Mouse (Mus musculus): ENCODE results near the gene Stat3. TPM values are rescaled to one million over a fixed set of nuclear protein-coding genes. Genes with fewer than 3 reads are reported as not detected.

The Stat3 gene
- total RNA-seq (2015; ENCODE audit: low replicate concordance), result 16.7 and 43.4 TPM in 2 replicates
- 37.8 and 51.4 TPM in 2 replicates for total RNA-seq (2017; ENCODE audit: low replicate concordance)

- ATAC-seq (replicated peaks; ENCODE audit: low FRiP score, poor library complexity, severe bottlenecking), result peak; percentile 95
Measured at GRCm38 (mm10) chr11:100939512-100940151, at the start of gene Stat3. TSS of gene Stat3 (minus strand) at chr11:100939540.

- no peak for ATAC-seq (replicated peaks; ENCODE audit: low FRiP score, poor library complexity, severe bottlenecking)
Measured at GRCm38 (mm10) chr11:100988674-100989073, 49.3 kb upstream of the Stat3 start.

- ATAC-seq (replicated peaks; ENCODE audit: low FRiP score, poor library complexity, severe bottlenecking), result no peak
Measured at GRCm38 (mm10) chr11:100985607-100986006, 46.3 kb upstream of the Stat3 start.

GRCm38 (mm10) chr11:100983778-100984131, 44.4 kb upstream of the Stat3 start:
- no peak for ATAC-seq (replicated peaks; ENCODE audit: low FRiP score, poor library complexity, severe bottlenecking)

- peak; percentile 92 for ATAC-seq (replicated peaks; ENCODE audit: low FRiP score, poor library complexity, severe bottlenecking)
Measured at GRCm38 (mm10) chr11:100983125-100983777, 43.9 kb upstream of the Stat3 start.

- no peak for ATAC-seq (replicated peaks; ENCODE audit: low FRiP score, poor library complexity, severe bottlenecking)
Measured at GRCm38 (mm10) chr11:100982087-100982486, 42.7 kb upstream of the Stat3 start.

- no peak for ATAC-seq (replicated peaks; ENCODE audit: low FRiP score, poor library complexity, severe bottlenecking)
Measured at GRCm38 (mm10) chr11:100981236-100981635, 41.9 kb upstream of the Stat3 start.

DNA sequence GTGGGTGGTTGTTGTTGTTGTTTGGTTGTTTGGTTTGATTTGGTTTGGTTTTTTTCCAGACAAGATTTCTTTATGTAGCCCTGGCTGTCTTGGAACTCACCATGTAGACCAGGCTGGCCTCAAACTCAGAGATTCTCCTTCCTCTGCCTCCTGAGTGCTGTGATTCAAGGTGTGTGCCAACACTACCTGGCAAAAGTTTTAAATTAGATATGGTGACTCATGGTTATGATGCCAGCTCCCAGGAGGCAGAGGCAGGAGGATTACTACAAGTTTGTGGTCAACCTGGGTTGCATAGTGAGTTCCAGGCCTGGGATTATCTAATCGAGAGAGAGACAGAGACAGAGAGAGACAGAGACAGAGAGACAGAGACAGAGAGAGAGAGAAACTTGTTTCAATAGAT, 41.1 kb upstream of the Stat3 start:
- no peak for ATAC-seq (replicated peaks; ENCODE audit: low FRiP score, poor library complexity, severe bottlenecking)

GRCm38 (mm10) chr11:100979887-100980286, 40.5 kb upstream of the Stat3 start:
- ATAC-seq (replicated peaks; ENCODE audit: low FRiP score, poor library complexity, severe bottlenecking), result no peak

DNA sequence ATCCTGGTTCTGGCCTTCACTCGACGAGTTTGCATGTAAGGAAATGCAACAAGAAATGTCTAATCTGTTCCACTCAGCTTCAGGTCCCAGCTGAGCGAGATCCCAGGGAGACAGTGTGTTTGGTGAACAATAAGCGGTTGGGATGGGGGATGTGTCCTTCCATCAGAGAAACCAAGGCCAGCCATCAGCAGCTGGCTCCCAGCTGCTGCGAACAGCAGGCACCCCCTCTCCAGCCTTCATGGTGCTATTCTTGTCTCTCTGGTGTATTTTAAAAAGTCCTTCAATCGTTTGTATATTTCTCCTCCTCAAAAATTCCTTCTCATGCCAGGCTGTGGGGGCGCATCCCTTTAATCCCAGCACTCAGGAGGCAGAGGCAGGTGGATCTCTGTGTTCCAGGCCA, 35.9 kb upstream of the Stat3 start:
- ATAC-seq (replicated peaks; ENCODE audit: low FRiP score, poor library complexity, severe bottlenecking), result no peak

DNA sequence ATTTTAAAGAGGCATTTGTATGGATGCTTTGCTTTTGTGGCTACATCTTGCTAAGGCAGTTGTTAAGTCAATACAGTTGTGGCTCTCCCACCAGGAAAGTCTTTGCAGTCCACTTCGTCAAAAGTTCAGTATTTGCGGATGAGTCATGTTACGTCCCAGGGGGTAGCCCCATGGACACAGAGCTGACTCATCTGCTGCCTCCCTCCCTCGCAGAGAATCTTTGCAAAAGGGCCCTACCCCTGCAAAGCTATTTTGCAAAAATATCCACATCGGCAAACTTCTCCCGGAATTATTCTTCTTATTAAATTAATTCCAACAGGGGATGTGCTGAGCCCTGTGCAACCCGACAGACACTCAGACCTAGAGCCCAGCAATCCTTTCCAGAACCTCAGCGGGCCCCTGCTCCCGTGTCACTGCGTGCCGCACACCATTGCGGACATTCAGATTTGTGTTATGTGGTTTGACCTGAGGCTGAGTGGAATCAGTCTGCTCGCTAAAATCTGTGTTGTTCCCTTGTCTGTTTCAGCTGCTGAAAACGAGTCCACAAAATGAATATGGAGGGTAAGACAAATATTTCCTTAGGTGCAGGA, 35.1 kb upstream of the Stat3 start:
- no peak for ATAC-seq (replicated peaks; ENCODE audit: low FRiP score, poor library complexity, severe bottlenecking)

DNA sequence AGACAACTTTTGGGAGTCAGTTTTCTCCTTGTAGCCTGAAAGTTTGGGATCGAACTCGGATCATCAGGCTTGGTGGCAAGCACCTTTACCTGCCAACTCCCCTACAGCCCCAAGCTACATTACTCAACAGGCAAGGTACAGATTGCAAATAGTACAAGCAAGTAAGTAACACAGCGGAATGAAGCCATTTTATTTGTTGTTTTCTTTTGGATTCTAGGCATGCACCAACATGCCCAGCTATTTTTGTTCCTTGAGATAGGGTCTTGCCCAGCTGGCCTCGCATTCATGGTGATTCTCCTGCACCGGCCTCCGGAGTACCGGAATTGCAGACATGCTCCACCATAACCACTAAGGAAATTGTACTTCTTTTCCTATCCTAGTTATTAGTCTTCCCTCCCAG, 33.9 kb upstream of the Stat3 start:
- no peak for ATAC-seq (replicated peaks; ENCODE audit: low FRiP score, poor library complexity, severe bottlenecking)

- ATAC-seq (replicated peaks; ENCODE audit: low FRiP score, poor library complexity, severe bottlenecking), result no peak
Measured at GRCm38 (mm10) chr11:100971455-100971854, 32.1 kb upstream of the Stat3 start.

DNA sequence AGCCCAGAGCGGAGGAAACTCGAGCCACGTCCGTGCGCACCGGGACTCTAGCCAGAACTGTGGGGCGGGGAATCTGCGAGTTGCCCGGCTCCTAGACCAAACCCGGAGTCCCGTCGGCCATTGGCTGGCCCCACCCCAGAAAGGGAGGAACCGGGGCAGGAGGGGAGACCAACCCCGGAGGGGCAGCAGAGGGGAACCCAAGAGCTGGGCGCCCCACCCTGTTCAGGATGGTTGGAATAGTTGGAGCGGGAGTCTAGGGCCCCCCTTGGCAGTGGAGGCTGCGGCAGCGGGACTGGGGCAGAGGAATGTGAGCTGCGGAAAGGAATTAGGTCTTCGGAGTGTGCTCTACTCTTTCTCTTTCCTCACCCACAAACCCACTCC, 31.2 kb upstream of the Stat3 start, which contains the start of gene Cavin1:
TSS of gene Cavin1 (minus strand) at position 331 of the 381 bp plus-strand sequence.
- ATAC-seq (replicated peaks; ENCODE audit: low FRiP score, poor library complexity, severe bottlenecking), result no peak

DNA sequence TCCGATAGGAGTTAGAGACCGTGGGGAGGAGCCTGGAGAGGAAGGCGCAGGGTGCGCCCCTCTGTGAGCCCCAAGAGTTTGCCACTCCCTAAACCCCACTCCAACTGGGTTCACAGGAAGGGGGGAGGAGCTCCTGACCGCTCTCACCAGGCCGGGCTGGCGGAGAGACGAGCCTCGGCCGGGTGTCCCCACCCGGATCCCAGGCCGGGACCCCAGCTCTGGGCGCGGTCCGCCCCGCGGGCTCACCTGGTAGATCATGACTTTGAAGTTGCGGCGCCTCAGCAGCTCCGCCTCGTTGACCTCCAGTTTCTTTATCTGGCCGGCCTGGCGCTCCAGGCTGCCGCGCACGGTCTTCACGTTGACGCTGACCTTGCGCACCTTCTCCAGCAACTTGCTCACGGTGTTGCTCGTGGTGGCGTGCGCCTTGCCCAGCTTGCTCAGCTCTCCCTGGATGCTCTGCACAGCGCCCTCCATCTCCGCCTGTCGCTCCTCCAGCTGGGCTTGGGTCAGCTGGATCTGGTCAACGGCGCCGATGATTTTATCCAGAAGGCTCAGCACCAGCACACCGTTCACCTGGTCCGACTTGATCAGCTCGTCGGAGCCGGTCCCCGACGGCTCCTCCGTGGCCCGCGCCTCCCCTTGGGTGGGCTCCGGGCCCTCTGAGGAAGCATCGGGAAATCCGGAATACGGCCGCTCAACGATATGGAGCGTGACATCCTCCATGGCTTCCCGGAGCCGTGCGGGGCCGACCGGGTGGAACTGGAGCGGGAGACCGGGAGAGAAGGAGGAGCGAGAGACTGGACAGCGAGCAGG, 30.6 kb upstream of the Stat3 start:
- 0 out of 2 replicates have a peak, but pooled peaks have one; percentile 22 for ATAC-seq (replicated peaks; ENCODE audit: low FRiP score, poor library complexity, severe bottlenecking)

DNA sequence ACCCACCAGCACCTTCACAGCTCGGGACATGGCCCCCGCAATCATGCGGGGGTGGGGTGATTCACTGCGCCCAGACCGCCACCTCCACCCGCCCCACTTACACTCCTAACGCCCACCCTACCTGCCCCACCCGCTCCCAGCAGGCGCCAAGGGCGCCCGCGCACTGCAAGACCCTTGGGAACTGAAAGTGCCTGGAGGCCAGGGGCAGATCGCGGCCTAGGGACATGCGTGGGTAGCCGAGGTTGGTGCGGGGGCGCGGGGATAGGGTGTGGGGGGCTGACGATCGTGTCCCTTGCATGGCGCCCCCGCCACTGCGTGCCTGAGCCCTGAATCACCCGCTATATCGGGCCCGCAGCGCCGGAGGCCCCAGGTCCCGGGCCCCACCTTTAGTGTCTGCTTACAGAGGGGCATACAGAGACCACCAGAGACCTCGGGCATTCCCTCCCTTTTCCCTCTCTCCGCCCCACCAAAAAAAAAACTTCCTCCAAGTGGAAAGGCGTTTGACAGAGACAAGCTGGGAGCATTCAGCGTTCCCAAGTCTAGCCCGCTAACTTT, 29.9 kb upstream of the Stat3 start:
- no peak for ATAC-seq (replicated peaks; ENCODE audit: low FRiP score, poor library complexity, severe bottlenecking)

- ATAC-seq (replicated peaks; ENCODE audit: low FRiP score, poor library complexity, severe bottlenecking), result no peak
Measured at GRCm38 (mm10) chr11:100968501-100968900, 29.2 kb upstream of the Stat3 start.

DNA sequence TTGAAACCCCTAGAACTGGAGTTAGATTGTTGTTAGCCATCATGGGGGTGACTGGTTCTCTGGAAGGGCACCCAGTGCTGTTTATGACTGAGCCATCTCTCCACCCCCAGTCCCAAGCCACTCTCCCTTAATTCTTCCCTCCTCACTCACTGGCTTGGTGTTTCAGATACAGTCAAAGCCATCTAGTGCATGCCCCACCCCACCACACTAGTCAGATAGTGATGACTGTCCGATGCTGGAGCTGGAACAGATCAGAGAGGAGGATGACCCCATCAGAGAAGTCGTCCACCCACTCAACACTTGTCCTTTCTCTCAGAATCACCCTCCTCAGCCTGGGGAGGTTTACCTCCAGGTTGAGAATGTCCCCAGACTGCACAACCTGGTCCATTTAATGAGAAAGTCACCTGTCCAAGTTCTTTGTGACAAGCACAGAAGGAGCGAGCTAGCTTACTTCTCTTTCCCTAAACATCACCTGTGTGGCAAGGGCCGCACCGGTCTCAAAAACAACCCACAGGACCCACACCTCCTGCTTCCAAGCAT, 28.6 kb upstream of the Stat3 start:
- ATAC-seq (replicated peaks; ENCODE audit: low FRiP score, poor library complexity, severe bottlenecking), result no peak

DNA sequence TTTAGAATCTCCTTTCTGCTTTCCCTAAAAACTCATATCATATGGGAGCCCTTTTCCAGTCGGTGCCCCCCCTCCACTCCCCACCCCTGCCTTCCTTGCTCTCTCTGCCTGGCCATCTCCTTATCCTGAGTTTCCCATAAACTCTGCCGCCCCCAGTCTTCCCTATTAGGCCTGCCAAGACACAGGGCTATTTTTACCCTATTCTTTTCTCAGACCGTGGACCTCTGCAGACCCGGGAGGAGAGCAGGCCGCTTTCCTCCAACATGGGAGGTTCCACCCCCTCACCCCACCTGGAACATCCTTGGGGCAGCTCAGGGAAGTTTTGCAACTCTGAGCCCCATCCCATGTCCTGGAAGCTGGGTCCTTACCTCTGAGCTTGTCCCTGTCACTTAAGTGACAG, 28.0 kb upstream of the Stat3 start:
- no peak for ATAC-seq (replicated peaks; ENCODE audit: low FRiP score, poor library complexity, severe bottlenecking)

DNA sequence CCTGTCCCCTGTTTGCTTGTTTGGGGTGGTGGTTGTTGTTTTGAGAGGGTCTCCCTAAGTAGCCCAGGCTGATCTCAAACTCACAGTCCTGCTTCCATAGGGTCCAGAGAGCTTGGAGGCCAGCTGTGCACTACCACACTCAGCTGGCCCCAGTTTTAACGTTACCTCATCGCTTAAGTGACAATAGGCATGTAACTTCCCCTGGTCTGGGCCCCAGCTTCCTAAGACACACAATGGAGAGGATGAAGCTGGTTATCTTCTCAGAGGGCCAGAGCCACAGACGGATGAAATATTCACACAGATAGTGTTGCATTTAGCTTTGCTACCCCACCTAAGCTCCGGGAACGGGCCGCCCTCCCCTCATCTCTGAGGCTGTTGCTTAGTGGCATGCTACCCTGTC, 26.4 kb upstream of the Stat3 start:
- ATAC-seq (replicated peaks; ENCODE audit: low FRiP score, poor library complexity, severe bottlenecking), result no peak
